Mouse (Mus musculus) liver, adult 2 months (tissue): ENCODE results near the gene Trim9. TPM values are rescaled to one million over a fixed set of nuclear protein-coding genes. Genes with fewer than 3 reads are reported as not detected.

ENCODE experiments used
- DNase-seq: peaks from one replicate; pipeline ENCODE4 v3.0.0-alpha.2; 2011; ENCODE audit warnings: low read depth, low spot score; ENCODE audit errors: extremely low read depth
- H3K27ac ChIP-seq: fragments of 200-500 bp; replicated peaks from 2 replicates; pipeline ENCODE4 v1.5.1; 2012; ENCODE audit warnings: low read depth, mild to moderate bottlenecking, control low read depth, inconsistent platforms, low read length; ENCODE audit not compliant: insufficient read depth
- H3K27me3 ChIP-seq: fragments of 200-500 bp; 2 replicates; pipeline ENCODE4 v1.6.1; 2012; ENCODE audit warnings: mild to moderate bottlenecking, moderate library complexity, low read length, inconsistent platforms; ENCODE audit not compliant: control insufficient read depth, insufficient read depth
- H3K36me3 ChIP-seq: fragments of 200-500 bp; 2 replicates; pipeline ENCODE4 v1.6.1; 2012; ENCODE audit warnings: low read length, inconsistent platforms; ENCODE audit not compliant: control insufficient read depth, insufficient read depth
- H3K4me1 ChIP-seq: fragments of 200-500 bp; 2 replicates; pipeline ENCODE4 v1.6.1; 2011; ENCODE audit warnings: low read length; ENCODE audit not compliant: control insufficient read depth, insufficient read depth
- H3K4me3 ChIP-seq: fragments of 200-500 bp; 2 replicates; pipeline ENCODE4 v1.5.1; 2011; ENCODE audit warnings: low read depth, mild to moderate bottlenecking, control low read depth, low read length, moderate library complexity; ENCODE audit not compliant: insufficient read depth
- H3K79me2 ChIP-seq: fragments of 200-500 bp; 2 replicates; pipeline ENCODE4 v1.6.1; 2012; ENCODE audit warnings: inconsistent platforms, mild to moderate bottlenecking, low read length, moderate library complexity; ENCODE audit not compliant: control insufficient read depth, insufficient read depth
- H3K9ac ChIP-seq: fragments of 200-500 bp; 2 replicates; pipeline ENCODE4 v1.6.1; 2012; ENCODE audit warnings: low read depth, mild to moderate bottlenecking, control low read depth, inconsistent platforms, low read length
- CTCF ChIP-seq: fragments of 200-500 bp; IDR thresholded peaks from 2 replicates; pipeline ENCODE4 v1.5.1; 2011; ENCODE audit warnings: low read depth, low read length, control low read depth
- POLR2A ChIP-seq: fragments of 200-500 bp; IDR thresholded peaks from 2 replicates; pipeline ENCODE4 v1.6.1; 2011; ENCODE audit warnings: low read length, control low read depth; ENCODE audit not compliant: insufficient read depth; ENCODE audit errors: extremely low read depth
- WGBS: fragments of 180-500 bp; shearing (Covaris S2); methylation state at CpG from one replicate; pipeline ENCODE4 v1.1.7; 2018; 5-methylcytosine and 5-hydroxymethylcytosine counted together
- polyA plus RNA-seq: library from polyadenylated mRNA; depleted of rRNA; stranded (reverse); fragments of >200 nt; gene quantifications from 2 replicates; pipeline ENCODE4 v1.2.3, GENCODE M21; 2012
- total RNA-seq: library from RNA; depleted of rRNA; stranded (reverse); fragments of >200 nt; gene quantifications from 2 replicates; pipeline ENCODE4 v1.2.3, GENCODE M21; 2014

The Trim9 gene
- total and polyA plus RNA-seq, 2 experiments = not detected

- H3K4me1 ChIP-seq = no peaks in the 10 kb centered on the region; the same call in 1 of the 2 replicates
- H3K27me3 ChIP-seq = no peaks in the 10 kb centered on the region
- no peak for DNase-seq
- 87% methylated on average over 7 of the region's 7 CpGs for WGBS
- no peaks in the 10 kb centered on the region for H3K79me2 ChIP-seq
- TF ChIP-seq CTCF (no peak), POLR2A (no peak)
- no peak overlapping the region for H3K4me3 ChIP-seq
- H3K27ac ChIP-seq = no peak overlapping the region
- no peak overlapping the region for H3K9ac ChIP-seq
- H3K36me3 ChIP-seq = no peaks in the 10 kb centered on the region
Measured at GRCm38 (mm10) chr12:70263721-70264120, 83.7 kb downstream of the Trim9 start.

GRCm38 (mm10) chr12:70262271-70262953 lies 85.0 kb downstream of the Trim9 start:
- Histone ChIP-seq H3K27me3 (no peaks in the 10 kb centered on the region), H3K79me2 (no peaks in the 10 kb centered on the region), H3K9ac (no peak overlapping the region), H3K36me3 (no peaks in the 10 kb centered on the region), H3K4me1 (no peaks in the 10 kb centered on the region; the same call in 1 of the 2 replicates), H3K27ac (no peak overlapping the region), H3K4me3 (no peak overlapping the region)
- TF ChIP-seq CTCF = no peak
- no peak for TF ChIP-seq POLR2A
- 93% methylated on average over 17 of the region's 17 CpGs for WGBS
- DNase-seq = no peak

GRCm38 (mm10) chr12:70251210-70251884 lies 96.1 kb downstream of the Trim9 start:
- WGBS = 80% methylated on average over 15 of the region's 15 CpGs
- Histone ChIP-seq H3K4me1 (no peaks in the 10 kb centered on the region), H3K36me3 (no peaks in the 10 kb centered on the region), H3K9ac (no peak overlapping the region), H3K79me2 (no peaks in the 10 kb centered on the region), H3K4me3 (no peak overlapping the region), H3K27me3 (no peaks in the 10 kb centered on the region), H3K27ac (no peak overlapping the region)
- TF ChIP-seq POLR2A (no peak), CTCF (no peak)
- DNase-seq = no peak

- no peak overlapping the region for H3K4me3 ChIP-seq
- H3K27ac ChIP-seq = no peak overlapping the region
- no peaks in the 10 kb centered on the region for H3K79me2 ChIP-seq
- H3K4me1 ChIP-seq = no peaks in the 10 kb centered on the region
- DNase-seq = no peak
- 92% methylated on average over 10 of the region's 10 CpGs for WGBS
- H3K36me3 ChIP-seq = no peaks in the 10 kb centered on the region
- TF ChIP-seq CTCF (no peak), POLR2A (no peak)
- no peak overlapping the region for H3K9ac ChIP-seq
- H3K27me3 ChIP-seq = no peaks in the 10 kb centered on the region
Measured at GRCm38 (mm10) chr12:70249616-70250157, 97.7 kb downstream of the Trim9 start.

- TF ChIP-seq CTCF (no peak), POLR2A (no peak)
- Histone ChIP-seq H3K27me3 (no peaks in the 10 kb centered on the region), H3K4me1 (no peaks in the 10 kb centered on the region), H3K36me3 (no peaks in the 10 kb centered on the region), H3K9ac (no peak overlapping the region), H3K4me3 (no peak overlapping the region), H3K27ac (no peak overlapping the region), H3K79me2 (no peaks in the 10 kb centered on the region)
- 66% methylated on average over 15 of the region's 15 CpGs for WGBS
- no peak for DNase-seq
Measured at GRCm38 (mm10) chr12:70247683-70248474, 99.5 kb downstream of the Trim9 start.
